Mouse (Mus musculus) stomach, postnatal 0 days (tissue): ENCODE data around the gene Atp5d. TPM values are rescaled to one million over a fixed set of nuclear protein-coding genes. Genes with fewer than 3 reads are reported as not detected.

Experiments used
- ATAC-seq: fragments of 200-750 bp; cut with Nextera tagmentation; 2 replicates; pipeline ENCODE4 v1.8.0; 2017; ENCODE audit not compliant: low FRiP score, low TSS enrichment
- DNase-seq: peaks from one replicate; pipeline ENCODE4 v3.0.0-alpha.2; 2016; ENCODE audit warnings: low spot score
- H3K27ac ChIP-seq: fragments of 300-500 bp; sonication (generic); replicated peaks from 2 replicates; pipeline ENCODE4 v1.5.1; 2014; ENCODE audit warnings: mild to moderate bottlenecking, control low read depth
- H3K27me3 ChIP-seq: fragments of 300-500 bp; sonication (generic); 2 replicates; pipeline ENCODE4 v1.6.1; 2014; ENCODE audit warnings: low read length; ENCODE audit not compliant: control insufficient read depth, insufficient read depth
- H3K36me3 ChIP-seq: fragments of 300-500 bp; sonication (generic); 2 replicates; pipeline ENCODE4 v1.6.1; 2014; ENCODE audit warnings: low read length, mixed read lengths; ENCODE audit not compliant: control insufficient read depth, insufficient read depth
- H3K4me1 ChIP-seq: fragments of 300-500 bp; sonication (generic); replicated peaks from 2 replicates; pipeline ENCODE4 v1.6.1; 2014; ENCODE audit warnings: antibody characterized with exemption; ENCODE audit not compliant: control insufficient read depth, insufficient read depth
- H3K4me2 ChIP-seq: fragments of 300-500 bp; sonication (generic); replicated peaks from 2 replicates; pipeline ENCODE4 v1.6.1; 2014; ENCODE audit warnings: low read depth, mild to moderate bottlenecking, control low read depth, moderate library complexity
- H3K4me3 ChIP-seq: fragments of 300-500 bp; sonication (generic); 2 replicates; pipeline ENCODE4 v1.5.1; 2014; ENCODE audit warnings: low read depth, low read length, control low read depth
- H3K9ac ChIP-seq: fragments of 300-500 bp; sonication (generic); 2 replicates; pipeline ENCODE4 v1.6.1; 2014; ENCODE audit warnings: mild to moderate bottlenecking, low read length, control low read depth, mixed read lengths
- H3K9me3 ChIP-seq: fragments of 300-500 bp; sonication (generic); 2 replicates; pipeline ENCODE4 v1.6.1; 2016; ENCODE audit warnings: low read length; ENCODE audit not compliant: control insufficient read depth
- CTCF ChIP-seq: IDR thresholded peaks from 2 replicates; pipeline ENCODE4 v1.5.1; 2016; ENCODE audit warnings: antibody characterized with exemption, low read depth, mild to moderate bottlenecking, moderate library complexity
- EP300 ChIP-seq: optimal IDR thresholded peaks from 2 replicates; pipeline ENCODE3; 2016; ENCODE audit warnings: antibody characterized with exemption
- WGBS: fragments of 180-500 bp; shearing (Covaris S2); extraction: QIAGEN DNeasy Blood & Tissue Kit; methylation state at CpG from one replicate; pipeline ENCODE4 v1.1.7; 2014; 5-methylcytosine and 5-hydroxymethylcytosine counted together
- polyA plus RNA-seq: library from polyadenylated mRNA; unstranded; fragments of >200 nt; fragmentation: Nextera tagmentation; extraction: Ambion mirVana; gene quantifications from 2 replicates; pipeline ENCODE4 v1.2.1, GENCODE M21; 2015

Atp5d gene
- polyA plus RNA-seq, 1 experiment from 2014 or later: 705 TPM

GRCm38 (mm10) chr10:80158307-80158986 is 20.0 kb downstream of the Atp5d start:
- peak; percentile 33 for ATAC-seq
- peak; percentile 84 for DNase-seq

GRCm38 (mm10) chr10:80159021-80159560 is 20.7 kb downstream of the Atp5d start:
- WGBS: 8% methylated on average over 12 of the region's 12 CpGs
- H3K27ac ChIP-seq: peak overlapping the region; percentile 97
- H3K27me3 ChIP-seq: no peaks in the 10 kb centered on the region
- H3K4me3 ChIP-seq: peak overlapping the region; percentile 28
- no peak for TF ChIP-seq EP300
- no peak for TF ChIP-seq CTCF
- H3K4me2 ChIP-seq: peak overlapping the region; percentile 68
- DNase-seq (peak; percentile 66), ATAC-seq (0 out of 2 replicates have a peak, but pooled peaks have one; percentile 4)
- H3K4me1 ChIP-seq: peaks cover 16% of the 10 kb centered on the region
- H3K9ac ChIP-seq: peak overlapping the region; percentile 41; the same call in 1 of the 2 replicates
- H3K36me3 ChIP-seq: peaks cover 28% of the 10 kb centered on the region
- H3K9me3 ChIP-seq: no peaks in the 10 kb centered on the region

More at GRCm38 (mm10) chr10:80158307-80158986, 20.0 kb downstream of the Atp5d start:
- Histone ChIP-seq H3K4me3 (no peak overlapping the region), H3K9me3 (no peaks in the 10 kb centered on the region), H3K4me2 (peak overlapping the region; percentile 68), H3K9ac (peak overlapping the region; percentile 31; the same call in 1 of the 2 replicates), H3K27ac (peak overlapping the region; percentile 97), H3K36me3 (peaks cover 33% of the 10 kb centered on the region), H3K27me3 (no peaks in the 10 kb centered on the region), H3K4me1 (peaks cover 18% of the 10 kb centered on the region)
- WGBS: 7% methylated on average over 18 of the region's 18 CpGs
- TF ChIP-seq EP300 (no peak), CTCF (no peak)

GRCm38 (mm10) chr10:80159561-80160454 is 21.4 kb downstream of the Atp5d start:
- DNase-seq: peak; percentile 98

DNA sequence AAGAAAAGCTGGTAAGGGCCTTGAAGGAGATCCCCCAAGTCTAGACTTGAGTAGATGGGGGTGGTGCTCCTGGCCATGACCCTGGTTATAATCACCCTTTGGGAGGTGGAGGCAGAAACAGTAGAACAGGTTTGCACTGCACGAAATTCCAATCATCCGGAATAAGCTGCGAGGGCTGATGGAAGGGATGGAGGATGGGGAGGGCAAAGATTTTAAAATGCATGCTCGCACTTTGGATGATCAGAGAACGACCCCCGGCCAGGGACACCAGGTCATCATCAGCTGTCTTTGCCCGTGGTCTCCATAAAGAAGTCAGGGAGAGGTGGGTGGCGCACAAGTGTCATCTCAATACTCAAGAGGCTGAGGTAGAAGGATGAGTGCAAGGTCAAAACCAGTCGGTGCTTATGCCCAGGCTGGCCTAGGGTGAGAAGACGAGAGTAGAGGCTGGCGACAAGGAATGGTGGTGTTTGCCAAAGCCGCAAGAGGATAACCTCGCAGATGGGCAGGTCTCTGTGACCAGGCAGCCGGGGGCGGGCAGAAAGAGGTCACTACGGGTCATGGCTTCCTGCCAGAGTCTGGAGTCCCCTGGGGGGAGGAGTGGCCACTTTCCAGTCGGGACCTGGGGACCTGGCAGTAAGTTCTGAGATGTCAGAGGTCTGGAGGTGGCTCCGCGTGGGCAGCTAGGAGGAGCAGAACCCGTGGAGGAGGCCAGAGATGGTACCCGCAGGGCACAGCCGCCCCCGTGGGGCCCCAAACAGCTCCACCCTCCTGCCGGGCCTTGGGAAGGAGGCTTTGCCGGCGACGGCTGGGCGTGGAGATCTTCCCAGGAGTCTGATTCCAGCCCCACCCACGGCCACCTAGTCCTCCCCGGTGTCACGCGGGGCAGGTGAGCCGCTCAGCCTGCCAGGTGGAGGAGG is 22.3 kb downstream of the Atp5d start:
- peaks cover 14% of the 10 kb centered on the region for H3K36me3 ChIP-seq
- 2% methylated on average over 32 of the region's 33 CpGs for whole genome bisulfite sequencing
- H3K9me3 ChIP-seq: no peaks in the 10 kb centered on the region
- peak overlapping the region; percentile 34 for H3K4me3 ChIP-seq
- peak; percentile 35 for ATAC-seq
- no peaks in the 10 kb centered on the region for H3K27me3 ChIP-seq
- H3K27ac ChIP-seq: peak overlapping the region; percentile 97
- TF ChIP-seq CTCF (no peak), EP300 (peak; percentile 63)
- peak overlapping the region; percentile 63 for H3K9ac ChIP-seq
- H3K4me2 ChIP-seq: peak overlapping the region; percentile 68
- H3K4me1 ChIP-seq: peaks cover 21% of the 10 kb centered on the region
- peak; percentile 93 for DNase-seq

More at GRCm38 (mm10) chr10:80159561-80160454, 21.4 kb downstream of the Atp5d start:
- peak; percentile 74 for ATAC-seq
- H3K4me3 ChIP-seq: peak overlapping the region; percentile 34
- peaks cover 21% of the 10 kb centered on the region for H3K4me1 ChIP-seq
- peak overlapping the region; percentile 68 for H3K4me2 ChIP-seq
- H3K27me3 ChIP-seq: no peaks in the 10 kb centered on the region
- under 1% methylated on average over 54 of the region's 55 CpGs for whole genome bisulfite sequencing
- peak overlapping the region; percentile 38 for H3K9ac ChIP-seq
- peaks cover 22% of the 10 kb centered on the region for H3K36me3 ChIP-seq
- peak overlapping the region; percentile 97 for H3K27ac ChIP-seq
- no peak for TF ChIP-seq EP300
- TF ChIP-seq CTCF: peak; percentile 19
- H3K9me3 ChIP-seq: no peaks in the 10 kb centered on the region
